Mouse (Mus musculus) embryonic fibroblast, embryonic 13.5 days (primary cell): ENCODE results near the gene Asnsd1. TPM values are rescaled to one million over a fixed set of nuclear protein-coding genes. Genes with fewer than 3 reads are reported as not detected.

ENCODE experiments used
- H3K27ac ChIP-seq: 2 replicates; pipeline ENCODE4 v1.5.1; 2012; ENCODE audit warnings: low read length, control low read depth, inconsistent platforms; ENCODE audit not compliant: insufficient read depth
- H3K4me1 ChIP-seq: 2 replicates; pipeline ENCODE4 v1.6.1; 2011; ENCODE audit warnings: low read length; ENCODE audit not compliant: control insufficient read depth, insufficient read depth
- H3K4me3 ChIP-seq: 2 replicates; pipeline ENCODE4 v1.5.1; 2011; ENCODE audit warnings: mild to moderate bottlenecking, control low read depth, low read length; ENCODE audit not compliant: insufficient read depth
- CTCF ChIP-seq: IDR thresholded peaks from 2 replicates; pipeline ENCODE4 v1.5.1; 2011; ENCODE audit warnings: mild to moderate bottlenecking, control low read depth, low read length, moderate library complexity, borderline replicate concordance; ENCODE audit not compliant: insufficient read depth
- POLR2A ChIP-seq: IDR thresholded peaks from 2 replicates; pipeline ENCODE4 v1.6.1; 2011; ENCODE audit warnings: low read depth, mild to moderate bottlenecking, control low read depth, low read length, moderate library complexity
- polyA plus RNA-seq: library from polyadenylated mRNA; stranded (reverse); fragments of >200 nt; gene quantifications from 2 replicates; pipeline ENCODE4 v1.2.4, GENCODE M21; 2011; ENCODE audit warnings: low read depth; ENCODE audit not compliant: missing spikeins, insufficient read length

The Asnsd1 gene
- polyA plus RNA-seq, 1 experiment, result 78.7 TPM

GRCm38 (mm10) chr1:53324827-53325494, 27.6 kb downstream of the Asnsd1 start:
- Histone ChIP-seq H3K4me3 (no peak overlapping the region), H3K27ac (no peak overlapping the region), H3K4me1 (no peaks in the 10 kb centered on the region)
- no peak for TF ChIP-seq CTCF
- no peak for TF ChIP-seq POLR2A

GRCm38 (mm10) chr1:53324277-53324676, 28.3 kb downstream of the Asnsd1 start:
- Histone ChIP-seq H3K4me1 (no peaks in the 10 kb centered on the region), H3K4me3 (no peak overlapping the region), H3K27ac (no peak overlapping the region)
- no peak for TF ChIP-seq POLR2A
- no peak for TF ChIP-seq CTCF

GRCm38 (mm10) chr1:53323254-53323653, 29.3 kb downstream of the Asnsd1 start:
- no peaks in the 10 kb centered on the region for H3K4me1 ChIP-seq
- H3K27ac ChIP-seq, result no peak overlapping the region
- no peak overlapping the region for H3K4me3 ChIP-seq
- TF ChIP-seq POLR2A, result no peak
- TF ChIP-seq CTCF, result no peak

GRCm38 (mm10) chr1:53321662-53322344, 30.7 kb downstream of the Asnsd1 start:
- H3K4me1 ChIP-seq, result no peaks in the 10 kb centered on the region
- TF ChIP-seq CTCF (no peak), POLR2A (no peak)
- H3K27ac ChIP-seq, result no peak overlapping the region
- H3K4me3 ChIP-seq, result no peak overlapping the region

GRCm38 (mm10) chr1:53312989-53313967, 39.3 kb downstream of the Asnsd1 start, which contains the start of gene Osgepl1:
Gene Osgepl1, plus strand, starts transcription at chr1:53313624.
- peak within 1 kb of the TSS; percentile 91 for H3K4me3 ChIP-seq
- TF ChIP-seq POLR2A (peak; percentile 73), CTCF (no peak)
- peak within 1 kb of the TSS; percentile 91 for H3K27ac ChIP-seq
- no peaks in the 10 kb centered on the region for H3K4me1 ChIP-seq

GRCm38 (mm10) chr1:53300506-53300905, 52.0 kb downstream of the Asnsd1 start:
- no peak for TF ChIP-seq CTCF
- no peak for TF ChIP-seq POLR2A
- Histone ChIP-seq H3K27ac (no peak overlapping the region), H3K4me3 (no peak overlapping the region), H3K4me1 (no peaks in the 10 kb centered on the region; the same call in 1 of the 2 replicates)

GRCm38 (mm10) chr1:53296581-53297383, 55.8 kb downstream of the Asnsd1 start, which contains the start of the genes Pms1, Ormdl1 and Gm28778:
Gene Pms1, minus strand, starts transcription at chr1:53297018.
Gene Ormdl1, plus strand, starts transcription at chr1:53297095.
Gene Gm28778, plus strand, starts transcription at chr1:53297111.
- H3K27ac ChIP-seq, result no peak within 1 kb of the TSS
- peak within 1 kb of the TSS; percentile 58 for H3K4me3 ChIP-seq
- TF ChIP-seq POLR2A (peak; percentile 93), CTCF (no peak)
- no peaks in the 10 kb centered on the region; the same call in 1 of the 2 replicates for H3K4me1 ChIP-seq

Other genes starting within 250 kb of the Asnsd1 start
- gene 1700019A02Rik, start 165.1 kb downstream of the Asnsd1 start, polyA plus RNA-seq, result not detected in 2 replicates
- gene Pms1, start 55.7 kb downstream of the Asnsd1 start, polyA plus RNA-seq, result 8.3 and 8.5 TPM in 2 replicates
- gene Ormdl1, start 55.7 kb downstream of the Asnsd1 start, polyA plus RNA-seq, result 14.0 and 15.3 TPM in 2 replicates
- gene Gm28778, start 55.6 kb downstream of the Asnsd1 start, polyA plus RNA-seq, result not detected in 2 replicates
- 8.0 and 11.2 TPM in 2 replicates for gene Osgepl1, start 39.1 kb downstream of the Asnsd1 start, polyA plus RNA-seq
- gene Asdurf, start 133 bp downstream of the Asnsd1 start, polyA plus RNA-seq, result 5.6 and 7.7 TPM in 2 replicates
- not detected in 2 replicates for gene Gm28551, start 85 bp downstream of the Asnsd1 start, polyA plus RNA-seq